Mouse (Mus musculus) heart, embryonic 12.5 days (tissue): ENCODE results near the gene Tmem91. TPM values are rescaled to one million over a fixed set of nuclear protein-coding genes. Genes with fewer than 3 reads are reported as not detected.
A peak's percentile ranks its signal among the peaks of the same experiment; 100 is the strongest.

Experiments
- ATAC-seq: fragments of 200-750 bp; cut with Nextera tagmentation; 2 replicates; pipeline ENCODE4 v1.8.0; 2017; ENCODE audit warnings: moderate TSS enrichment, moderate library complexity; ENCODE audit not compliant: insufficient number of reproducible peaks, low FRiP score
- H3K27ac ChIP-seq: fragments of 300-500 bp; sonication (generic); 2 replicates; pipeline ENCODE4 v1.5.1; 2016; ENCODE audit warnings: mild to moderate bottlenecking, moderate library complexity; ENCODE audit not compliant: poor library complexity, severe bottlenecking
- H3K27me3 ChIP-seq: fragments of 300-500 bp; sonication (generic); replicated peaks from 2 replicates; pipeline ENCODE4 v1.6.1; 2016; ENCODE audit warnings: mild to moderate bottlenecking, moderate library complexity
- H3K36me3 ChIP-seq: fragments of 300-500 bp; sonication (generic); 2 replicates; pipeline ENCODE4 v1.6.1; 2016; ENCODE audit warnings: mild to moderate bottlenecking, moderate library complexity
- H3K4me1 ChIP-seq: fragments of 300-500 bp; sonication (generic); replicated peaks from 2 replicates; pipeline ENCODE4 v1.6.1; 2016; ENCODE audit warnings: mild to moderate bottlenecking
- H3K4me2 ChIP-seq: fragments of 300-500 bp; sonication (generic); 2 replicates; pipeline ENCODE4 v1.6.1; 2016; ENCODE audit warnings: mild to moderate bottlenecking, moderate library complexity
- H3K4me3 ChIP-seq: fragments of 300-500 bp; sonication (generic); 2 replicates; pipeline ENCODE4 v1.5.1; 2016; ENCODE audit warnings: mild to moderate bottlenecking
- H3K9ac ChIP-seq: fragments of 300-500 bp; sonication (generic); 2 replicates; pipeline ENCODE4 v1.6.1; 2016; ENCODE audit warnings: mild to moderate bottlenecking, moderate library complexity
- H3K9me3 ChIP-seq: fragments of 300-500 bp; sonication (generic); replicated peaks from 2 replicates; pipeline ENCODE4 v1.6.1; 2016; ENCODE audit warnings: mild to moderate bottlenecking, moderate library complexity
- WGBS: fragments of 180-500 bp; shearing (Covaris S2); methylation state at CpG from one replicate; pipeline ENCODE4 v1.1.7; 2016; 5-methylcytosine and 5-hydroxymethylcytosine counted together
- polyA plus RNA-seq: library from polyadenylated mRNA; unstranded; fragments of >200 nt; fragmentation: Nextera tagmentation; extraction: Ambion mirVana; gene quantifications from 2 replicates; pipeline ENCODE4 v1.2.1, GENCODE M21; 2016

Tmem91 gene
- polyA plus RNA-seq, 1 experiment from 2014 or later: 0.86 TPM

- Histone ChIP-seq H3K9ac (no peak overlapping the region), H3K27ac (peak overlapping the region; percentile 79), H3K4me3 (no peak overlapping the region), H3K9me3 (no peaks in the 10 kb centered on the region), H3K27me3 (no peaks in the 10 kb centered on the region), H3K4me2 (no peak overlapping the region), H3K4me1 (peaks cover 54% of the 10 kb centered on the region), H3K36me3 (peaks cover 40% of the 10 kb centered on the region)
- 52% methylated on average over 5 of the region's 5 CpGs for WGBS
- no peak for ATAC-seq
Measured at GRCm38 (mm10) chr7:25711165-25711564, 36.2 kb upstream of the Tmem91 start.

GRCm38 (mm10) chr7:25710519-25711130, 35.7 kb upstream of the Tmem91 start:
- peaks cover 34% of the 10 kb centered on the region for H3K36me3 ChIP-seq
- H3K4me1 ChIP-seq: peaks cover 60% of the 10 kb centered on the region
- H3K4me2 ChIP-seq: peak overlapping the region; percentile 60
- H3K27me3 ChIP-seq: no peaks in the 10 kb centered on the region
- peak overlapping the region; percentile 66 for H3K9ac ChIP-seq
- 3% methylated on average over 6 of the region's 7 CpGs for WGBS
- peak overlapping the region; percentile 79 for H3K27ac ChIP-seq
- H3K9me3 ChIP-seq: no peaks in the 10 kb centered on the region
- ATAC-seq: peak; percentile 40
- H3K4me3 ChIP-seq: peak overlapping the region; percentile 21

- Histone ChIP-seq H3K4me2 (peak overlapping the region; percentile 60), H3K4me3 (peak overlapping the region; percentile 21; the same call in 1 of the 2 replicates), H3K9ac (peak overlapping the region; percentile 66), H3K4me1 (peaks cover 66% of the 10 kb centered on the region), H3K9me3 (no peaks in the 10 kb centered on the region), H3K27me3 (no peaks in the 10 kb centered on the region), H3K27ac (peak overlapping the region; percentile 79), H3K36me3 (peaks cover 28% of the 10 kb centered on the region)
- 17% methylated on average over 12 of the region's 12 CpGs for WGBS
- ATAC-seq: no peak
Measured at GRCm38 (mm10) chr7:25709961-25710360, 35.0 kb upstream of the Tmem91 start.

- Histone ChIP-seq H3K4me2 (peak overlapping the region; percentile 17), H3K9me3 (no peaks in the 10 kb centered on the region), H3K4me3 (no peak overlapping the region), H3K36me3 (peaks cover 5% of the 10 kb centered on the region), H3K9ac (peak overlapping the region; percentile 34; the same call in 1 of the 2 replicates), H3K4me1 (peaks cover 84% of the 10 kb centered on the region), H3K27ac (peak overlapping the region; percentile 62), H3K27me3 (no peaks in the 10 kb centered on the region)
- 47% methylated on average over 15 of the region's 15 CpGs for WGBS
- peak; percentile 30 for ATAC-seq
Measured at GRCm38 (mm10) chr7:25707581-25708292, 32.8 kb upstream of the Tmem91 start.

GRCm38 (mm10) chr7:25706578-25707170, 31.7 kb upstream of the Tmem91 start:
- WGBS: 38% methylated on average over 7 of the region's 7 CpGs
- H3K36me3 ChIP-seq: peaks cover 8% of the 10 kb centered on the region
- H3K4me1 ChIP-seq: peaks cover 73% of the 10 kb centered on the region
- H3K9me3 ChIP-seq: peaks cover 7% of the 10 kb centered on the region; the same call in 1 of the 2 replicates
- no peaks in the 10 kb centered on the region for H3K27me3 ChIP-seq
- ATAC-seq: no peak
- peak overlapping the region; percentile 62 for H3K27ac ChIP-seq
- H3K9ac ChIP-seq: no peak overlapping the region
- H3K4me3 ChIP-seq: no peak overlapping the region
- H3K4me2 ChIP-seq: no peak overlapping the region

- H3K27ac ChIP-seq: peak overlapping the region; percentile 62
- no peak overlapping the region for H3K4me3 ChIP-seq
- peaks cover 10% of the 10 kb centered on the region; the same call in 1 of the 2 replicates for H3K9me3 ChIP-seq
- H3K4me1 ChIP-seq: peaks cover 65% of the 10 kb centered on the region
- no peaks in the 10 kb centered on the region for H3K27me3 ChIP-seq
- no peak for ATAC-seq
- 48% methylated on average over 6 of the region's 6 CpGs for WGBS
- peaks cover 16% of the 10 kb centered on the region for H3K36me3 ChIP-seq
- H3K4me2 ChIP-seq: no peak overlapping the region
- H3K9ac ChIP-seq: no peak overlapping the region
Measured at GRCm38 (mm10) chr7:25705801-25706251, 30.9 kb upstream of the Tmem91 start.

GRCm38 (mm10) chr7:25704716-25705364, 29.9 kb upstream of the Tmem91 start:
- Histone ChIP-seq H3K4me3 (peak overlapping the region; percentile 35), H3K36me3 (peaks cover 24% of the 10 kb centered on the region), H3K9me3 (peaks cover 10% of the 10 kb centered on the region; the same call in 1 of the 2 replicates), H3K27ac (no peak overlapping the region), H3K27me3 (no peaks in the 10 kb centered on the region), H3K9ac (0 out of 2 replicates have a peak overlapping the region, but pooled peaks have one; percentile 5), H3K4me2 (peak overlapping the region; percentile 71), H3K4me1 (peaks cover 55% of the 10 kb centered on the region)
- ATAC-seq: 0 out of 2 replicates have a peak, but pooled peaks have one; percentile 21
- WGBS: 18% methylated on average over 30 of the region's 37 CpGs

GRCm38 (mm10) chr7:25703793-25704494, 29.0 kb upstream of the Tmem91 start:
- Histone ChIP-seq H3K9ac (peak overlapping the region; percentile 20; the same call in 1 of the 2 replicates), H3K36me3 (peaks cover 27% of the 10 kb centered on the region), H3K9me3 (peaks cover 10% of the 10 kb centered on the region; the same call in 1 of the 2 replicates), H3K4me1 (peaks cover 51% of the 10 kb centered on the region), H3K27ac (no peak overlapping the region), H3K27me3 (no peaks in the 10 kb centered on the region), H3K4me2 (peak overlapping the region; percentile 71), H3K4me3 (no peak overlapping the region)
- 25% methylated on average over 10 of the region's 10 CpGs for WGBS
- ATAC-seq: 0 out of 2 replicates have a peak, but pooled peaks have one; percentile 10

GRCm38 (mm10) chr7:25702350-25702749, 27.4 kb upstream of the Tmem91 start:
- H3K27ac ChIP-seq: no peak overlapping the region
- no peak overlapping the region for H3K4me2 ChIP-seq
- peaks cover 42% of the 10 kb centered on the region for H3K4me1 ChIP-seq
- 97% methylated on average over 2 of the region's 2 CpGs for WGBS
- peaks cover 10% of the 10 kb centered on the region; the same call in 1 of the 2 replicates for H3K9me3 ChIP-seq
- H3K36me3 ChIP-seq: peaks cover 43% of the 10 kb centered on the region
- no peak for ATAC-seq
- no peak overlapping the region for H3K9ac ChIP-seq
- H3K27me3 ChIP-seq: no peaks in the 10 kb centered on the region
- H3K4me3 ChIP-seq: no peak overlapping the region

GRCm38 (mm10) chr7:25700732-25701131, 25.8 kb upstream of the Tmem91 start:
- Histone ChIP-seq H3K4me1 (peaks cover 26% of the 10 kb centered on the region), H3K36me3 (peaks cover 52% of the 10 kb centered on the region), H3K4me2 (no peak overlapping the region), H3K27ac (no peak overlapping the region), H3K9me3 (peaks cover 10% of the 10 kb centered on the region; the same call in 1 of the 2 replicates), H3K27me3 (no peaks in the 10 kb centered on the region), H3K9ac (no peak overlapping the region), H3K4me3 (no peak overlapping the region)
- WGBS: 76% methylated on average over 12 of the region's 12 CpGs
- no peak for ATAC-seq
